Mouse (Mus musculus) left cerebral cortex, adult 18-20 months (tissue): ENCODE measurements at regions not wholly inside any gene's neighbourhood (a gene's known extent, or its start where the extent isn't known, plus 50 kb on each side); places are given as distances from the start of the nearest gene placed in this dataset.
A peak's percentile ranks its signal among the peaks of the same experiment; 100 is the strongest.

Experiments used
- DNase-seq, 2 experiments: peaks; one replicate each; pipeline ENCODE4 v3.0.0; 2021 to 2022; ENCODE audit warnings: low spot score in 2 of 2, mixed read lengths in 1 of 2

DNA sequence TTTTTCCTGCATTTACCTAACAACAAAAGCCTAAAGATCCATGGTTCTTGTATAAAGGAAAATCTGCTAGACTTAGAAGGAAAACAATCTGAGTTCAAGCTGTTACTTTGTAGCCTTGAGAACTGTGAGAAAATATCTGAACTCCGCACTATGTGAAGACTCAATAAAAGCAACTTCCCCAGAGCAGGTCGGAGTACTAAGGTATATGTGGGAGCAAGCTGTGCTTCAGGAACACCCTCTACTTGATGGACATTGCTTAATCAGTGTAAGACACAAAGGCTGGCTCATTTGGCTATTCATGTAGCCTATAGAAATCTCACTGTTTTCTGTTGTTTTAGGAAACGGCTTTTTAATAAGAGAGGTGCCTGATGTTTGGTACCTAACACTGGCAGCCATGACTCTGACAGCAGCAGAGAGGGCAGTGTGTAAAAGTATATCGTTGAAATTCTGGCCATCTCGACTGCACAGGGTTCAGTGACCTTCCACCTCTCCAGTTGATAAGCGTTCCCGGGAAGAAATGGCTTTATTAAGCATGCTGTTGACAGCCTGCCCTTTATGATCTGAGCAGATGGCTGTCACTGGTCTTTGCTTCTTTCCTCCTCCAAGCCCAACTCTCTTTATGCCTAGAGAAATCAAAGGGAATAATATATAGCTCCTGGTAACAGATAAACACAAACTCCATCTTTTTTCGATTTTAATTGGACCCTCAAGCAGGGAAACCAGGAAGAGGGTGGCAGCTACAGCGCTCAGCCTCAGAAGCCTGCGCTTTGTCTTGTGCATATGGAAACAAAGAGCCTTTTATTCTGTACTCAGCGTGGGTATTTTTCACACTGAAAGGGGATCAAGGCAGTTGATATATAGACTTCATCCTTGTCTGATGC, 443.7 kb upstream of the Sel1l start:
- DNase-seq, result no peak

- no peak for DNase-seq
These were observed 442.5 kb upstream of the Sel1l start for GRCm38 (mm10) chr12:92291490-92291889.

- no peak for DNase-seq
These were observed 436.6 kb upstream of the Sel1l start for GRCm38 (mm10) chr12:92285511-92285910.

DNA sequence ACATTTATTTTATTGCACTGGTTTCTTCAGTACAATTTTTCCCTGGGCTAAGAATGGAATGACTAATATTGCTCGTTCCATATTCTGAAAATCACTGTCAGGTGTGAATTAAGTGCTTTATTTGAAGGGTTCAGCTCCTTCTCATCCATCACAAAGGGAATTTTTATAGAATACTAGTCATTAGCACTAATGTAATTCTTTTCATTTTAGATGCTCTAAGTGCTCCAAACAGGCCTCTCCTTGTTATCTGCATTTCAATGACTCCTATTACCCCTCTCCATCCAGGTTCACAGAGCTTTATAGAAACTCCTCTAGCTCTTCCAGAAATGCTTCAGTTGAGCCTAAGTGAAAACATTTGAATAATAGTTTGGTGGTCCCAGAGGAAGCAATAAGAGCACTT, 431.5 kb upstream of the Sel1l start:
- DNase-seq, result no peak

- no peak for DNase-seq
These were observed 403.0 kb upstream of the Sel1l start for GRCm38 (mm10) chr12:92251962-92252361.

DNA sequence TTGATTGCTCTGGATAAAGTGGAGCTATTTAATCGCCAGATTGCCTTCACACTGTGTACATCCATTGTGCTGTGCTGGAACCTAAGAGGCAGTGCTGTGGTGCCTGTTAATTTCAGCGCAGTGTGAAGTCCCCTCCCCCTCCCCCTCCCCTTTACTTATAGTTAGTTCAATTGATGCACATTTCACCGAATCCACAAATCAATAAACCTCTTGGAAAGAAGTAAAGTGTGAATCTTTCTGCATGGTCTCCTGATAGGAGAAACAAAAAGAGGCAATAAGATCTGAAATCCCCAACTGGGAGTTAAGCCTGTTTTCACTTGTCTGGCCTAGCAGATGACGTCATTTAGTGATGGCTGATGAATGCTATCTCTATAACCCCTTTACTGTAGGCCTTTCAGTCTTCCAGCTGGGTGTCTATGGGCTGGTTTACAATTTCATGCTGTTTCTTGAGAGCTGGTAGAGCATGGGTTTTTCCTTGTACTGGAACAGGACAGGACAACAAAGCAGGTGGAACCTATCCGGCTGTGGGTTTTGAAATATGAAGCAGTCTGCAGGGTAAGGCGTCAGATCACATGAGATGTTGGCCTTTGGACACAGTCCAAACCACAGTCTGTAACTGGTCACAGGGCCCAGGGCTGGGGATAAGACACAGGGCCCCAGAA, 398.0 kb upstream of the Sel1l start:
- DNase-seq, result no peak

DNA sequence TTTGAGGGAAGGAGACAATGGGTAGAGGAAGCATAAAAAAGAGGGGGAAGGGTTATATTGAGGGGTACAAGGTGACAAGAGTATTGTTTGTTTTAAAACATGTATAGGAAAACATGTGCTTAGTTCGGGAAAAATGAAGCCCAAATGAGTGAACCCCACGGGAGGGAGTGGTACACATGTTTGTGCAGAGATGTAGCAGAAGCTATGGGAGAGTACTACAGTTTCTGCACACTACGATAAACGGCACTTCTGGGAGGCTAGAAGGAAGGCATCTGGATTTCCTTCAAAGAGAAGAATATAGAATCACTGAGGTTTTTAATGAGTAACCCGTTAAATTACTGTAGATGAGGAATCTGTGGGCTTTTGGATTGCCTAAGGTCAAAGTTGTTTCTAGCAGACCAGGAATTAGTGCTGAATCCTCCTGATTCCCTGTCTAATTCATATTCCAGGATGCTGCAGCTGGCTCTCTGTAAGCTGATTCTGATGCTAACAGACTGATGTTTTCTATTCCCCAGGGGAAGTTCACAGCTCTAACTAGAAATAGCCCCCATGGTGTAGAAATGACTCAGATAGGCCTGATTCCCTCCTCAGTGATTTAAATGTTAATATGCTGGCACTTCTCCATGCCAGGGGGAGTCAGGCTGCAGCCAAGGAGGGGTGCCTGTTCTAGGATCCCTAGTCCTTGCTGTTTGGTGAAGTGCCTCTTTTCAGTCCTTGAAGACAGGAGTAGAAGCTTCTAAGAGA, 391.2 kb upstream of the Sel1l start:
- DNase-seq, result peak; percentile 5 to 6

GRCm38 (mm10) chr12:92233650-92234408, 384.9 kb upstream of the Sel1l start:
- DNase-seq, result no peak

DNA sequence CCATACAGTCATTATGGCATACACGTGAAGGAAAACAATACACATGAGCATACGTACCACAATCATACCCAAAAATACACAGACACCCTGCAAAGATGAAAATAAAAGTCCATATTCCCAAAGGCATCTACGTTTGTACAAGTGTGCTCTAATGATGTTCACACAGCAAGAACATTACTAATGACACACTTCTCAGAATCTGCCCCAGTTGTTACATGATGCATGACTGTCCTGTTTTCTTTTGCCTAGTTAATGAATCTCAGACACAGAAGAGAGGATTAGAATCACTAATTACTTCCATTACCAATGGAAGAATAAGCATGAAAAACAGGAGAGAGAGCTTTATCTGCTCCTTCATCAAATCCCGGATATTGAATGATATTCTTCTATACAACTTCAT, 379.6 kb upstream of the Sel1l start:
- no peak for DNase-seq

DNA sequence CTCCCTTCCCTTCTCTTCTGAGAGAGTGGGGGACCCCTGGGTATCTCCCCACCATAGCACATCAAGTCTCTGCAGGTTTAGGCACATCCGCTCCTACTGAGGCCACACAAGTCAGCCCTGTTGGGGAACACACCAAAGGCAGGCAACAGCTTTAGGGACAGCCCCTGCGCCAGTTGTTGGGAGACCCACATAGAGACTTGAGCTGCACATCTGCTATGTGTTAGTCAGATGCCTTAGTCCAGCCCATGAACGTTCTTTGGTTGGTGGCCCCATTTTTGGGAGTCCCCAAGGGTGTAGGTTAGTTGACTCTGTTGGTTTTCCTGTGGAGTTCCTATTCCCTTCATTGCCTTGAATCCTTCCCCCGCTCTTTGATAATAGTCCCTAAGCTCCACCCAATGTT, 354.4 kb upstream of the Sel1l start:
- DNase-seq, result no peak

- DNase-seq, result no peak
These were observed 351.6 kb upstream of the Sel1l start for GRCm38 (mm10) chr12:92200602-92201001.

DNA sequence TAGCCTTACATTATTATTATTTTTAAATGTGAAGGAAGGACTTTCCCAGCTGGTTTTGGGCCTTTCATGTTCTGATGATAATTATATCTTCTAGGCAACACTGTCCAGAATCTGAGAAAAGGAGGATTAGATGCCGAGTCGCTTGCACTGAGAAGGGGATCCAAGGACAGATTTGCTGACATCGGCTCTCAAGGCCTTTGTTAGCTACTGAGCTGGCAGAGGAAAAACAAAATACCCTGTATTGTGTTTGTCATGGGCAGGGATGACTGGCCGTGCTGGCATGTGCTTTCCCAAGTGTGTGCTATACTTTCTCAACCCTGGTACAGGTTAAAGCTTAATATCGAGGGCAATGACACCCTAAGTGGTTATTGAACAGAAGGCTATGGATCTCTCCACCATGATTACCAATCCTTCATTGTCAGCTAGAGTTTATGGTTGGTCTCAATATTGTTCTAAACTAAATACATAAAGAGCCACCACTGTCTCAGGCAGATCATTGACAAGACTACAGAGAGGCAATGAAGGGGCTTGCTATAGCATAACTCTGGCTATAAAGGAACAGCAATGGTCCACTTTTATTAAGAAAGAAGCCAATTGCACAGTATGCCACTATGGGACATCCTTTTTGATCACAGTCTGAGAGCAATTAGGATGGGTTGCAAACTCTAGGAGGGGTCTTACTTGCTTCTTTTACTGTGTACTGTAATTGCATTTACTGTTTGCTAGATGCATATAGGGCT, 350.0 kb upstream of the Sel1l start:
- no peak for DNase-seq

- no peak for DNase-seq
These were observed 345.2 kb upstream of the Sel1l start for GRCm38 (mm10) chr12:92193934-92194685.

DNA sequence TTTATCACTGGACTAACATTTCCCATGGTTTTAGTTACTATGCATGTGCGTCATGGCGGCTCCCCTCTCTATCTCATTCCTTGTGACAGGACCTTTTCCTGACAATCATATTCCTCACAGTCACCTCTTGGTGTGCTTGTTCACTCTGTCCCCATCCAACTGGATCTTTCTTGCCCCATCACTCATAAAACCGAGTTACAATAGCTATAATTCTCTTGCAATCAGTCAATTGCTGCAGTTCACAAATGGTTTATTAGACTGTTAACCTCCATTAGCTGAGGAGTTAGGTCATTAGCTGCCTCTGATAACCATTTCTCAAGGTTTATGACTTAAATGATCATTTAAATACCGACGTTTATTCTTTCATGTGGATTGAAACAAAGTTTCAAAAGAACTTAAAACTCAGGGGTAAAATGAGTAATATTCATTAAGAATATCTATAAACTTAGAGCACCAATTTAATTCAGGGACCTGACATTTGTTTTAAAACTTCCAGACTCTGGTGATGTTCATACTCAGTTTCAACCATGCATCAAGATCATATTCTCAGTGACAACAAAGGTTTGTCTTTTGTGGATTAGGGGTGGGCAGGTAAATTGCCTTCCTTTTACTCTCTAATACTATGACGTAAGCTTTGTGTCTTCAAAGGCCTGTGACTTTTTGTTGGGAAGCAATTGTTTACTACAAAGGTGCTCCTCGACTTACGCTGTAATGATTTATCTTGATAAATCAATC, 344.4 kb upstream of the Sel1l start:
- no peak for DNase-seq

- no peak for DNase-seq
These were observed 340.1 kb upstream of the Sel1l start for GRCm38 (mm10) chr12:92189022-92189421.

- no peak for DNase-seq
These were observed 338.2 kb upstream of the Sel1l start for GRCm38 (mm10) chr12:92187133-92187482.

GRCm38 (mm10) chr12:92186448-92187132, 337.6 kb upstream of the Sel1l start:
- DNase-seq, result no peak

DNA sequence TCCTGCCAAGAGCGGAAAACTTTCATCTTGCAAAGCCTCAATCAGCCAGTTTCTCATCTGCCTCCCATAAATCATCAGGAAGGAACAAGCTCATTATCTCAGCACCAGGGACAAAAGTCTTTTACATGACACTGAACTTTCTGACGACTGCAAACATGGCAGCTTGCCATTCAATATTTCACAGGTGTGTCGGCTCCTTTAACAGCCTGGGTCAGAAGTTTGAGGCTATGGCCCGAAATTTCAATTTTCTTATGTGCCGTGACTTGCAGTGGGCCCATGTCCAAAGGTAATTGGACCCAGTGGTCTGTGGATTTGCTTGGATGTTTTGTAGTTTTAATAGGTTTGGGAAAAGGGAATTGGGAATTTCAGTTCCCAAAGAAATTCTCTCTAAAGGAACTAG, 330.3 kb upstream of the Sel1l start:
- no peak for DNase-seq

DNA sequence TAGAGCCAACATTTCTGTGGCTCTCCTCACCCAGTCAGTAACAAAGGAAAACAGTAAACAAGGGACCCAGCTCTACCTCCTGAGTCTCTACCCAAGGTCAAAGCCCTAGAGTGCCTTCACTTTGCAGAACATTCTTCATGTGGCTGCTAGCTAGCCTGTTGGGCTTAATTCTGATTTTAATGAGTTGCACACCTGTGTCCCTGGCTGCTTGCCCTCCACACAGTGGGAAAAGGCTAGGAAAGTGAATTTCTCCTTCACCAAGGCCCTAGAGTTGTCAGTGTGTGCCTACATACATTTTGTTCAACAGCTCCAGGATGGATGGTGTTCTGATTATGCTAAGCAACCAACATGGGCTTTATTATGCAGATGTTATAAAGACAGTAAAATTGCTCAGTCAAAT, 307.8 kb upstream of the Sel1l start:
- no peak for DNase-seq
